Mouse (Mus musculus) small intestine, adult 2 months (tissue): Measurements from ENCODE around the gene Svop. TPM values are rescaled to one million over a fixed set of nuclear protein-coding genes. Genes with fewer than 3 reads are reported as not detected.

ENCODE experiments used
- H3K27ac ChIP-seq: fragments of 200-500 bp; 2 replicates; pipeline ENCODE4 v1.5.1; 2012; ENCODE audit warnings: low read depth, low read length, control low read depth, inconsistent platforms; ENCODE audit not compliant: insufficient read depth
- H3K27me3 ChIP-seq: fragments of 200-500 bp; 2 replicates; pipeline ENCODE4 v1.6.1; 2012; ENCODE audit warnings: mild to moderate bottlenecking, moderate library complexity, low read length, inconsistent platforms; ENCODE audit not compliant: control insufficient read depth, insufficient read depth
- H3K36me3 ChIP-seq: fragments of 200-500 bp; 2 replicates; pipeline ENCODE4 v1.6.1; 2012; ENCODE audit warnings: mild to moderate bottlenecking, low read length, control low read depth, inconsistent platforms; ENCODE audit not compliant: control insufficient read depth, insufficient read depth
- H3K4me1 ChIP-seq: fragments of 200-500 bp; 2 replicates; pipeline ENCODE4 v1.6.1; 2012; ENCODE audit warnings: low read length, inconsistent platforms, mixed read lengths; ENCODE audit not compliant: control insufficient read depth, insufficient read depth, insufficient read length
- H3K4me3 ChIP-seq: fragments of 200-500 bp; 2 replicates; pipeline ENCODE4 v1.5.1; 2012; ENCODE audit warnings: low read depth, mild to moderate bottlenecking, control low read depth, inconsistent platforms, low read length, moderate library complexity
- CTCF ChIP-seq: fragments of 200-500 bp; IDR thresholded peaks from 2 replicates; pipeline ENCODE4 v1.5.1; 2012; ENCODE audit warnings: low read depth, mild to moderate bottlenecking, control low read depth, inconsistent platforms, low read length, moderate library complexity, mixed read lengths; ENCODE audit not compliant: insufficient replicate concordance, insufficient read length; ENCODE audit errors: extremely low read depth
- POLR2A ChIP-seq: fragments of 200-500 bp; IDR thresholded peaks from 2 replicates; pipeline ENCODE4 v1.6.1; 2012; ENCODE audit warnings: low read depth, mild to moderate bottlenecking, control low read depth, inconsistent platforms, low read length, moderate library complexity
- WGBS: fragments of 180-500 bp; shearing (Covaris S2); methylation state at CpG from one replicate; pipeline ENCODE4 v1.1.7; 2018; 5-methylcytosine and 5-hydroxymethylcytosine counted together
- polyA plus RNA-seq: library from polyadenylated mRNA; depleted of rRNA; stranded (reverse); fragments of >200 nt; gene quantifications from 2 replicates; pipeline ENCODE4 v1.2.3, GENCODE M21; 2012

Gene Svop
- polyA plus RNA-seq, 1 experiment: 0.42 TPM

GRCm38 (mm10) chr5:114132841-114133240 lies 41.5 kb upstream of the Svop start:
- peaks cover 3% of the 10 kb centered on the region; the same call in 1 of the 2 replicates for H3K36me3 ChIP-seq
- peaks cover 14% of the 10 kb centered on the region for H3K4me1 ChIP-seq
- 91% methylated on average over 6 of the region's 6 CpGs for WGBS
- no peaks in the 10 kb centered on the region for H3K27me3 ChIP-seq
- TF ChIP-seq CTCF (no peak), POLR2A (no peak)
- no peak overlapping the region for H3K4me3 ChIP-seq
- no peak overlapping the region for H3K27ac ChIP-seq

- peaks cover 8% of the 10 kb centered on the region for H3K4me1 ChIP-seq
- TF ChIP-seq POLR2A (no peak), CTCF (no peak)
- H3K4me3 ChIP-seq: peak overlapping the region; percentile 78
- peak overlapping the region; percentile 61 for H3K27ac ChIP-seq
- H3K27me3 ChIP-seq: no peaks in the 10 kb centered on the region
- under 1% methylated on average over 15 of the region's 15 CpGs for WGBS
- H3K36me3 ChIP-seq: no peaks in the 10 kb centered on the region; the same call in 1 of the 2 replicates
Measured at GRCm38 (mm10) chr5:114131521-114131840, 40.1 kb upstream of the Svop start.

GRCm38 (mm10) chr5:114130698-114131520 lies 39.5 kb upstream of the Svop start:
- peak overlapping the region; percentile 78 for H3K4me3 ChIP-seq
- WGBS: under 1% methylated on average over 86 of the region's 87 CpGs
- peaks cover 8% of the 10 kb centered on the region for H3K4me1 ChIP-seq
- H3K27ac ChIP-seq: peak overlapping the region; percentile 61
- no peaks in the 10 kb centered on the region; the same call in 1 of the 2 replicates for H3K36me3 ChIP-seq
- H3K27me3 ChIP-seq: no peaks in the 10 kb centered on the region
- TF ChIP-seq CTCF (no peak), POLR2A (no peak)

GRCm38 (mm10) chr5:114130211-114130605 lies 38.8 kb upstream of the Svop start, which contains the start of gene Ung:
Ung (plus strand) TSS chr5:114130386.
- WGBS: 1% methylated on average over 29 of the region's 29 CpGs
- no peaks in the 10 kb centered on the region for H3K27me3 ChIP-seq
- TF ChIP-seq POLR2A: no peak
- no peak for TF ChIP-seq CTCF
- H3K4me3 ChIP-seq: peak within 1 kb of the TSS; percentile 78
- H3K27ac ChIP-seq: peak within 1 kb of the TSS; percentile 61
- peaks cover 8% of the 10 kb centered on the region for H3K4me1 ChIP-seq
- no peaks in the 10 kb centered on the region for H3K36me3 ChIP-seq

- Histone ChIP-seq H3K4me1 (peaks cover 8% of the 10 kb centered on the region), H3K27me3 (no peaks in the 10 kb centered on the region), H3K4me3 (peak overlapping the region; percentile 78; the same call in 1 of the 2 replicates), H3K27ac (no peak overlapping the region), H3K36me3 (no peaks in the 10 kb centered on the region)
- TF ChIP-seq CTCF (no peak), POLR2A (no peak)
- WGBS: 61% methylated on average over 15 of the region's 15 CpGs
Measured at GRCm38 (mm10) chr5:114129550-114130210, 38.3 kb upstream of the Svop start.

GRCm38 (mm10) chr5:114127374-114128349 lies 36.3 kb upstream of the Svop start, which contains the start of gene Alkbh2:
Alkbh2 (minus strand) TSS chr5:114128218.
- peak within 1 kb of the TSS; percentile 60 for H3K27ac ChIP-seq
- H3K4me1 ChIP-seq: peaks cover 3% of the 10 kb centered on the region; the same call in 1 of the 2 replicates
- WGBS: 2% methylated on average over 69 of the region's 69 CpGs
- peak within 1 kb of the TSS; percentile 70 for H3K4me3 ChIP-seq
- TF ChIP-seq CTCF: peak; percentile 90
- TF ChIP-seq POLR2A: peak; percentile 42
- H3K36me3 ChIP-seq: peaks cover 7% of the 10 kb centered on the region; the same call in 1 of the 2 replicates
- no peaks in the 10 kb centered on the region for H3K27me3 ChIP-seq
